Mouse (Mus musculus) thymus, adult 2 months (tissue): ENCODE data around the gene Hmbs.

ENCODE experiments used
- CTCF ChIP-seq: fragments of 200-500 bp; IDR thresholded peaks from 2 replicates; pipeline ENCODE4 v1.5.1; 2012; ENCODE audit warnings: mild to moderate bottlenecking, control low read depth, low read length, moderate library complexity, borderline replicate concordance; ENCODE audit not compliant: control insufficient read depth, poor library complexity, insufficient read depth; ENCODE audit errors: extremely low read depth
- POLR2A ChIP-seq: fragments of 200-500 bp; IDR thresholded peaks from 2 replicates; pipeline ENCODE4 v1.6.1; 2012; ENCODE audit warnings: mild to moderate bottlenecking, low read length, control low read depth, moderate library complexity; ENCODE audit not compliant: control insufficient read depth, poor library complexity, insufficient read depth; ENCODE audit errors: extremely low read depth

GRCm38 (mm10) chr9:44330736-44331135 is 13.3 kb downstream of the Hmbs start:
- TF ChIP-seq CTCF: no peak
- no peak for TF ChIP-seq POLR2A
